Mouse (Mus musculus): ENCODE data around the gene Rexo2. TPM values are rescaled to one million over a fixed set of nuclear protein-coding genes. Genes with fewer than 3 reads are reported as not detected.

Rexo2 gene
- polyA plus RNA-seq, 1 experiment from 2014 or later, result 105 TPM

DNA sequence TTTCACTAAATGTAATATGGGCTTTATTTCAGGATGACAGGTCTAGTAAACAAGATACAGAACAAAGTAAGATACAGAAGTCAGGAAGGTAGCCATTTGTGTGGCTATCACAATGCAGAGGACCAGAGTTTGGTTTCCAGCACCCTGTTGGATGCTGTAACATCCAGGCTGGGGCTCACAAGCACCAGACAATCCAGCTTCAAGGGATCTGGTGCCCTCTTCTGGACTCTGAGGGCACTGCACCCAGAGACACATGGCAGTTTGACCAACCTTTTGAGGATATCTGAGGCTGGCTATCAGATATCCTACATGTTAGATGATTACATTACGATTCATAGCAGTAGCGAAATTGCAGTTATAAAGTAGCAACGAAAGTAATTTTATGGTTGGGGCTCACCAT lies 14.8 kb downstream of the Rexo2 start:
- Histone ChIP-seq H3K27me3 (no peaks in the 10 kb centered on the region), H3K9me3 (replicated peaks) (peaks cover 8% of the 10 kb centered on the region; the same call in 1 of the 2 replicates), H3K4me3 (no peak overlapping the region), H3K27ac (no peak overlapping the region), H3K36me3 (ENCODE audit: poor library complexity, severe bottlenecking) (peaks cover 18% of the 10 kb centered on the region), H3K4me2 (no peak overlapping the region), H3K4me1 (no peaks in the 10 kb centered on the region), H3K9ac (no peak overlapping the region)
- no peak for ATAC-seq
- WGBS, result 96% methylated on average over 3 of the region's 3 CpGs

DNA sequence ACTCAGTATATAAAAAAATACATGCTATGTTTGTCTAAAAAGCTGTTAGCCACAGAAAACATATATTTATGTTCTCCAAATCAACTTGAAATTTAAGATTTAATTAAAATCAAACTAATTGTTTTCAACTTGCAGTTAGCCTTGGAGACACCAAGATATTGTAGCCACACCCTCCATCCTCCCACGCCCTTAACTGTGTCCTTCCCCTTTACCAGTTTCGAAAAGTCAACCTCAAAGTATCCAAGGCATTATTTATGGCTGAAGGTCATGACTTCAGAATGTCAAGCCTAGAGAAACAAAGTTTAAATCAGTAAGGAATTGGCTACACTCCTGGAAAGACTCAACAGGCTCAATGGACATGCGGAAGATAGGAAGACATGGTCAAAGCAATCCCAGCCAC lies 18.9 kb downstream of the Rexo2 start:
- Histone ChIP-seq H3K36me3 (ENCODE audit: poor library complexity, severe bottlenecking) (0 out of 2 replicates have a peak, but pooled peaks cover 3% of the 10 kb centered on the region), H3K4me2 (no peak overlapping the region), H3K4me3 (no peak overlapping the region), H3K4me1 (no peaks in the 10 kb centered on the region), H3K27ac (no peak overlapping the region), H3K27me3 (no peaks in the 10 kb centered on the region), H3K9me3 (replicated peaks) (peaks cover 8% of the 10 kb centered on the region; the same call in 1 of the 2 replicates), H3K9ac (no peak overlapping the region)
- 93% methylated on average over 3 of the region's 3 CpGs for WGBS
- no peak for ATAC-seq

DNA sequence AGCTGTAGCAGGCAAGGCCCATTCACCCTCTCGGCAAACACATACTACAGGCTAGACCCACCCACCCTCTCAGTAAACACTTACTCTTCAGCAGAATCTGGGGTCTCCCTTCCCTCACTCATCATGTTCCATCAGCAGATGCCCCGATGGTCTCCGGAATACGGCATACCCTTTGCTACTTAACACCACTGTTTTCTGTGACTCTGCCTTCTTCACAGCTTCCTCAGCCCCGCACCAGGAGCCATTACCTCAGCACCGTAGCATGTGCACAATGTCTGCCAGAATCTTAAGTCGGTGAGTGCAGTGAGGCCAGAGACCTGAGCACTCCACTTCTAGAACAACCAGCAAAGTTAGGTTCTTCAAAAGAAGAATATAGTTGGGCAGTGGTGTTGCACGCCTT lies 19.7 kb downstream of the Rexo2 start:
- H3K9me3 ChIP-seq (replicated peaks), result peaks cover 5% of the 10 kb centered on the region; the same call in 1 of the 2 replicates
- no peak overlapping the region for H3K4me3 ChIP-seq
- no peak overlapping the region for H3K27ac ChIP-seq
- H3K27me3 ChIP-seq, result no peaks in the 10 kb centered on the region
- WGBS, result 90% methylated on average over 8 of the region's 8 CpGs
- H3K9ac ChIP-seq, result no peak overlapping the region
- no peaks in the 10 kb centered on the region for H3K4me1 ChIP-seq
- ATAC-seq, result no peak
- no peak overlapping the region for H3K4me2 ChIP-seq
- H3K36me3 ChIP-seq (ENCODE audit: poor library complexity, severe bottlenecking), result 0 out of 2 replicates have a peak, but pooled peaks cover 3% of the 10 kb centered on the region

DNA sequence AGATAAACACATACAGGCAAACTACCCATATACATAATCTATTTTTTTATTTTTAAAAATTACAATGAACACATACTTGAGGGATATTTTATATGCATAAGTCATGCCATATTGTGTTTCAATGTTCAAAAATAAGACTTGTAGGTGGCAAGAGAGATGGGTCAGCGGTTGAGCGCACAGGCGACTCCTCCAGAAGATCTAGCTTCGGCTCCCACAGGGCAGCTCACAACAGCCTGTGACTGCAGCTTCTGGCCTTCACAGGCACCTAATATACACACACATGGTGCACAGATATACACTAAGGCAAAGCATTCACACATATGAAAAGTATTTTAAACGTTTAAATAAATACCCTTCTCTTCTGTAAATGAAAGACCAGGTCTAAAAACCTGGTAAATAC lies 21.0 kb downstream of the Rexo2 start:
- 92% methylated on average over 5 of the region's 5 CpGs for WGBS
- H3K27ac ChIP-seq, result no peak overlapping the region
- no peak for ATAC-seq
- no peaks in the 10 kb centered on the region for H3K36me3 ChIP-seq (ENCODE audit: poor library complexity, severe bottlenecking)
- no peaks in the 10 kb centered on the region for H3K27me3 ChIP-seq
- no peaks in the 10 kb centered on the region for H3K9me3 ChIP-seq (replicated peaks)
- H3K4me2 ChIP-seq, result no peak overlapping the region
- no peak overlapping the region for H3K9ac ChIP-seq
- H3K4me3 ChIP-seq, result no peak overlapping the region
- no peaks in the 10 kb centered on the region for H3K4me1 ChIP-seq

DNA sequence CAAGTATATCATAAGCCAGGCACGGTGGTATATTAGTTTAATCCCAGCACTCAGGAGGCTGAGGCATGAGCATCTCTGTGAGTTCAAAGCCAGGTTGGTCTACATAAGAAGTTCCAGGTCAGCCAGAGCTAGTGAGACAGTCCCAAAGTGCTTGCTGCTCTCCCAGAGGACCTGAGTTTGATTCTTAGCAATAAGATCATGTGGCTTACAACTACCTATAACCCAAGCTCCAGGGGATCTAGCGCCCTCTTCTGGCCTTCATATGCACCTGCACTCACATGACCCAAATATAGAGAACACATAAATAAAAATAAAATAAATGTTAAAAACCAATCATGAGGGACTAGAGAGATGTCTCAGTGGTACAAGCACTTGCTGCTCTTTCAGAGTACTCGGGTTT lies 21.5 kb downstream of the Rexo2 start:
- no peak overlapping the region for H3K4me2 ChIP-seq
- no peaks in the 10 kb centered on the region for H3K9me3 ChIP-seq (replicated peaks)
- H3K36me3 ChIP-seq (ENCODE audit: poor library complexity, severe bottlenecking), result no peaks in the 10 kb centered on the region
- H3K27ac ChIP-seq, result no peak overlapping the region
- no peaks in the 10 kb centered on the region for H3K27me3 ChIP-seq
- no peak overlapping the region for H3K9ac ChIP-seq
- 68% methylated on average over 3 of the region's 3 CpGs for WGBS
- no peak overlapping the region for H3K4me3 ChIP-seq
- no peak for ATAC-seq
- no peaks in the 10 kb centered on the region for H3K4me1 ChIP-seq

DNA sequence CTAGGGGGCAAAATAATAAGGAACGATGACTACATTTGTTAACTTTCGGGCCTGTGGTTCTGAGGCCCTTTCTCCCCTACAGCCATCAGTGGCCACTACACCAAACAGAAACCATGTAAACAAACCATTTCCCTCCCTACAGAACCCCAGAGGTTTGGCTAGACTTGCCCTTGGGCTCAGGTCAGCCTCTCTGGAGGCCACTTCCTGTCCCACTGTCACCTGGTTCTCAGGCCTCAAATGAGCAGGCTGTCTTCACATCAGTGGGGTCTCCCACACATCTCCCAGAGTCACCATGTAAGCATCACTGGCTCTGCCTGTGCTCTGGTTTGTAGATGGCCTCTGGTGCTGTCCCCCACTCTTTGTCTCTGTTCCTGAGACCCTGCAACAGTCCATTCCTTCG lies 24.5 kb downstream of the Rexo2 start:
- no peak overlapping the region for H3K9ac ChIP-seq
- H3K4me1 ChIP-seq, result no peaks in the 10 kb centered on the region
- H3K9me3 ChIP-seq (replicated peaks), result no peaks in the 10 kb centered on the region
- no peak overlapping the region for H3K27ac ChIP-seq
- H3K27me3 ChIP-seq, result no peaks in the 10 kb centered on the region
- no peaks in the 10 kb centered on the region for H3K36me3 ChIP-seq (ENCODE audit: poor library complexity, severe bottlenecking)
- H3K4me2 ChIP-seq, result no peak overlapping the region
- ATAC-seq, result no peak
- WGBS, result 94% methylated on average over 3 of the region's 3 CpGs
- no peak overlapping the region for H3K4me3 ChIP-seq

DNA sequence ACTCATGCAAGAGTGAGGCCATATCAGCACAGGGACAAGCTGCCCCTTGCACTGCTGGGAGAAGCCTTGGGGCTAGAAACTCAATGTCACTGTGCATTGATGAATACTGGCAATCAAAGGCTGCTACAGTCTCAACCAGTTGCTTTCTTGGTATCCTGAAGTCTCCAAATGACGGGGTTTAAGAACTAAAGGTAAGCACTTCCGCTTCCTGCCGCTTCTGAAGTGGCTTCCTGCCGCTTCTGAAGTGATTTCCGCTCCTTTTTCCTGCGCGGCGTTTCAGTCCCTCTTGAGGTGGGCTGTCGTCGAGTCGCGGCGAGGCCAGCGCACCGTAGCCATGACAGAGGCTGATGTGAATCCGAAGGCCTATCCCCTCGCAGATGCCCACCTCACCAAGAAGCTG lies 30.4 kb downstream of the Rexo2 start:
- H3K4me2 ChIP-seq, result no peak overlapping the region
- WGBS, result 92% methylated on average over 17 of the region's 17 CpGs
- no peak overlapping the region for H3K27ac ChIP-seq
- no peaks in the 10 kb centered on the region for H3K4me1 ChIP-seq
- H3K4me3 ChIP-seq, result no peak overlapping the region
- ATAC-seq, result no peak
- no peak overlapping the region for H3K9ac ChIP-seq
- H3K36me3 ChIP-seq (ENCODE audit: poor library complexity, severe bottlenecking), result no peaks in the 10 kb centered on the region
- H3K27me3 ChIP-seq, result no peaks in the 10 kb centered on the region
- no peaks in the 10 kb centered on the region for H3K9me3 ChIP-seq (replicated peaks)

DNA sequence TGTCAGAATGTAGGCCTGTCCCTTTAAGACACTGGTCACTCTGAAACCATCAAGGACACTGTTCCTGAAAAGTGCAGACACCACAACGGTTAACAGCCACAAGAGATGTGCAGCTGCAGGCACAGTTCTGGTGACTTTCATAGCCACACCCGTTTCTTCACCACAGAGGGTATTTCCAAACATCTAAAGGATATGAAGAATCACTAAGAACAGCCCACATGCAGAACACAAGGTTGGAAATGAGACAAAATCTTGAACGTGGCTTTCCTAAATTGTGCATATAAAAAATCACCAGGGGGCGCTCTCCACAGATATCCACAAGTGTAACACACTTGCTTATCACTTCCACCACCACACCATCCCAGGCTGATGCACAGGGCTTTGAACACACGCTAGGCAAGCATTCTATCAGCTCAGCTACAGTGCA lies 32.6 kb downstream of the Rexo2 start:
- H3K9me3 ChIP-seq (replicated peaks), result no peaks in the 10 kb centered on the region
- H3K36me3 ChIP-seq (ENCODE audit: poor library complexity, severe bottlenecking), result no peaks in the 10 kb centered on the region
- no peak overlapping the region for H3K4me2 ChIP-seq
- WGBS, result 47% methylated on average over 5 of the region's 5 CpGs
- no peaks in the 10 kb centered on the region for H3K27me3 ChIP-seq
- no peak for ATAC-seq
- H3K9ac ChIP-seq, result no peak overlapping the region
- no peak overlapping the region for H3K27ac ChIP-seq
- H3K4me1 ChIP-seq, result no peaks in the 10 kb centered on the region
- no peak overlapping the region for H3K4me3 ChIP-seq

DNA sequence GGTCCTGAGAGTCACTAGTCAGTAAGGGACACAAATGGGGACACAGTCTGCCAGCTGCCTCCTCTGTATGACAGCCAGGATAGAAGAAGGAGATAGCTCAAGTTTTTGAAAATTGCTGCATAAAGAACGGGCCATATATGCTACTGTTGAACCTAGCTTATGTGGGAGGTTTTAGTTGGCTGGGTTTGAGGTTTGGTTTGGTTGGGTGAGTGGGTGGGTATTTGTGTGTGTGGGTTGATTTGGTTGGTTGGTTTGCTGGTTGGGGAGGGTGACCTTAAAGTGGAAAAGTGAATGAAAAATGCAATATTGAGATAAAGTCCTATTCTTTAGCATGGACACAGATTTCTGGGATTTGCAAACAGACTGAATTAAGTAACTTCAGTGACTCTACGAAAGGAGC lies 35.6 kb downstream of the Rexo2 start:
- H3K36me3 ChIP-seq (ENCODE audit: poor library complexity, severe bottlenecking), result no peaks in the 10 kb centered on the region
- H3K27ac ChIP-seq, result no peak overlapping the region
- no peak overlapping the region for H3K4me2 ChIP-seq
- no peaks in the 10 kb centered on the region for H3K27me3 ChIP-seq
- ATAC-seq, result no peak
- 92% methylated on average over 2 of the region's 2 CpGs for WGBS
- no peaks in the 10 kb centered on the region for H3K9me3 ChIP-seq (replicated peaks)
- H3K4me1 ChIP-seq, result no peaks in the 10 kb centered on the region
- H3K4me3 ChIP-seq, result no peak overlapping the region
- no peak overlapping the region for H3K9ac ChIP-seq

DNA sequence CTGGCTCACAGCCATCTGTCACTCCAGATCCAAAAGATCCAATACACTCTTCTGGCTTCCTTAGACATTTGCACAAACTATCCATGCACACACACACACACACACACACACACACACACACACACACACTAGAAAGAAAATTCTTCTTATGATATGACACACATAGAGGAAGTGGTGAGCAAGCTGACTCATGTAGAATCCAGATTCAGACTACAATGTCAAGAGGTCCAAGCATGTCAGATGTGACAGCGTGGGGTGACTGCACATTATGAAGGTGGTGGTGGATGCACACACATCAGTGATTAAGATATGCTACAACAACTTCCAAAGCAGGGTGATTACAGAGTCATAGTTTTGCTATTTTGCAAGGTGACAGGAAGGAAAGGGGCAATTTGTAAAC lies 36.5 kb downstream of the Rexo2 start:
- Histone ChIP-seq H3K27ac (no peak overlapping the region), H3K4me1 (no peaks in the 10 kb centered on the region), H3K27me3 (no peaks in the 10 kb centered on the region)

DNA sequence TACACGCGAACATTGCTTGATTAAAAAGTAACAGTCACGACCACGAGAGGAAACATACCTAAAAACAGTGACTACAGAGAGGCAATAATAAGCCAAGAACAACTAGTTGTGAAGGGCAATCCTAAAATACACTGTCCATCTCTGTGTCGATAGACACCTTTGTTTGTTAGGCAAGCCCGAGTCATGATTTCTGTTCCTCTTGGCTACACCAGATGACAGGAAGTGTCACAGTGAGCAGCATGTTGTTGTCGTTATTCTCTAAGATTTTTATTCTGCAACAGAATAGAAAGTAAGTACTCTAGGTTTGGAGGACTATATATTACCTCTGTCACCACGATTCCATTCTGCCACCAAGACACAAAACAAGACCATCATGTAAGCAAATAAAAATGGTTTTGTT lies 48.0 kb downstream of the Rexo2 start:
- Histone ChIP-seq H3K27ac (no peak overlapping the region), H3K4me1 (no peaks in the 10 kb centered on the region), H3K9ac (no peak overlapping the region), H3K36me3 (ENCODE audit: poor library complexity, severe bottlenecking) (no peaks in the 10 kb centered on the region), H3K4me3 (no peak overlapping the region), H3K27me3 (no peaks in the 10 kb centered on the region), H3K9me3 (replicated peaks) (no peaks in the 10 kb centered on the region), H3K4me2 (no peak overlapping the region)
- WGBS, result 88% methylated on average over 8 of the region's 8 CpGs
- no peak for ATAC-seq

More for the DNA sequence above, 36.5 kb downstream of the Rexo2 start:
- Histone ChIP-seq H3K9me3 (replicated peaks) (no peaks in the 10 kb centered on the region), H3K4me3 (no peak overlapping the region), H3K9ac (no peak overlapping the region), H3K36me3 (ENCODE audit: poor library complexity, severe bottlenecking) (no peaks in the 10 kb centered on the region), H3K4me2 (no peak overlapping the region)
- 83% methylated on average over 1 of the region's 1 CpGs for WGBS
- ATAC-seq, result no peak

DNA sequence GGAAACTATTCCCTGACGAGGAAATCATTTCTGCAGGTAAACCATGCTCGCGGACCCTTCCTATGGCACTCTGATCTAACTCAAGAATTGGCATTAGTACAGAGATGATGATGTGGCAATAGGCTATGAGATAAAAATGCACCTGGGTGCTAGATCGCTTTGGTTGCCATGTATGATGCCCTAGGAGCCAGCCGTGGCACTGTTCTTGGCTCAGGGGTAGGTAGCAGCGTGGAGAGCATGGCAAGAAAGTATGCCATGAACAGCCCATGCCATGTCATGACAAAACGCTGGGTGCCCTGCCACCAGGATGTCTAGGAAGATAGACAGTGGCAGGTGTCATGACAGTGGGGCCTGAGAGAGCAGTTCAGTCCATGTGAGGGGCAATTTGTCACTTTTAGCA lies 53.2 kb downstream of the Rexo2 start:
- ATAC-seq, result no peak
- Histone ChIP-seq H3K36me3 (ENCODE audit: poor library complexity, severe bottlenecking) (no peaks in the 10 kb centered on the region), H3K4me1 (no peaks in the 10 kb centered on the region), H3K9me3 (replicated peaks) (no peaks in the 10 kb centered on the region), H3K4me2 (no peak overlapping the region), H3K4me3 (no peak overlapping the region), H3K9ac (no peak overlapping the region), H3K27me3 (no peaks in the 10 kb centered on the region), H3K27ac (no peak overlapping the region)
- 91% methylated on average over 7 of the region's 7 CpGs for WGBS

DNA sequence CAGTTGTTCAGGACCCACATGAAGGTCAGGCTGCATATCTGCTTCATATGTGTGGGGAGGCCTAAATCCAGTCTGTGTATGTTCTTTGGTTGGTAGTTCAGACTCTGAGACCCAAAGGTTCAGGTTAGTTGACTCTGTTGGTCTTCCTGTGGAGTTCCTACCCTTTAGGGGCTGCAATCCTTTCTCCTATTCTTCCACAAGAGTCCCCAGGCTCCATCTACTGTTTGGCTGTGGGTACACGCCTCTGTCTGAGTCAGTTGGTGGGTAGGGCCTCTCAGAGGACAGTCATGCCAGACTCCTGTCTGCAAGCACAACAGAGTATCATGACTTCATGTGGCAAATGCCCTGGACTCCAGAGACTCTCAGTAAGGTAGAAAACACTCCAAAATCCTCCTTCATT lies 57.2 kb downstream of the Rexo2 start:
- H3K4me2 ChIP-seq, result no peak overlapping the region
- H3K36me3 ChIP-seq (ENCODE audit: poor library complexity, severe bottlenecking), result no peaks in the 10 kb centered on the region
- ATAC-seq, result no peak
- H3K4me3 ChIP-seq, result no peak overlapping the region
- H3K9ac ChIP-seq, result no peak overlapping the region
- no peaks in the 10 kb centered on the region for H3K9me3 ChIP-seq (replicated peaks)
- no peak overlapping the region for H3K27ac ChIP-seq
- H3K4me1 ChIP-seq, result no peaks in the 10 kb centered on the region
- H3K27me3 ChIP-seq, result no peaks in the 10 kb centered on the region
- WGBS, result 48% methylated on average over 1 of the region's 1 CpGs
